Mouse (Mus musculus): ENCODE results near the gene Ing1. TPM values are rescaled to one million over a fixed set of nuclear protein-coding genes. Genes with fewer than 3 reads are reported as not detected.

The Ing1 gene
- polyA plus RNA-seq, 1 experiment from 2014 or later, result 42.5 TPM

DNA sequence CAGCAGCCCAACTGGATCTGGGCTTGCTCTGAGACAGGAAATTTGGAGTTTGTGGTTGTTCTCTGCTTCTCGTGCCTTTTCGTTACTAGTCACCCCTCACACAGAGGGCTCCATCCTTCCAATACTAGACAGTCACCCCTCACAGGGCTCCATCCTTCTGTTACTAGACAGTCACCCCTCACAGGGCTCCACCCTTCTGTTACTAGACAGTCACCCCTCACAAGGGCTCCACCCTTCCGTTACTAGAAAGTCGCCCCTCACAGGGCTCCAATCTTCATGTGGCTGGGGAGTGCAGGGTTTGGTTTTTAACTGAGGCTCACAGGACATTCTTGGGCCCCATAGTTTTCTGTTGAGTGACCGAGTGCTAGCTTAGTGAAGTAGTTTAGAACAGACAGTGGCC lies 42.1 kb upstream of the Ing1 start:
- Histone ChIP-seq H3K9ac (replicated peaks; ENCODE audit: low read depth) (no peak overlapping the region), H3K36me3 (ENCODE audit: insufficient read depth, low read length) (peaks cover 43% of the 10 kb centered on the region), H3K27me3 (replicated peaks; ENCODE audit: insufficient read depth, low read length) (no peaks in the 10 kb centered on the region), H3K4me3 (ENCODE audit: low read depth, low read length) (no peak overlapping the region), H3K4me2 (replicated peaks; ENCODE audit: low read depth, low read length) (no peak overlapping the region), H3K4me1 (ENCODE audit: insufficient read depth, low read depth, low read length) (no peaks in the 10 kb centered on the region), H3K9me3 (ENCODE audit: low read length) (no peaks in the 10 kb centered on the region), H3K27ac (ENCODE audit: low read length) (no peak overlapping the region)
- DNase-seq (ENCODE audit: low spot score) (no peak), ATAC-seq (no peak)
- 86% methylated on average over 5 of the region's 5 CpGs for WGBS
- no peak for TF ChIP-seq CTCF (IDR thresholded peaks at IDR 0.05)
- no peak for TF ChIP-seq EP300 (IDR thresholded peaks at IDR 0.05)

DNA sequence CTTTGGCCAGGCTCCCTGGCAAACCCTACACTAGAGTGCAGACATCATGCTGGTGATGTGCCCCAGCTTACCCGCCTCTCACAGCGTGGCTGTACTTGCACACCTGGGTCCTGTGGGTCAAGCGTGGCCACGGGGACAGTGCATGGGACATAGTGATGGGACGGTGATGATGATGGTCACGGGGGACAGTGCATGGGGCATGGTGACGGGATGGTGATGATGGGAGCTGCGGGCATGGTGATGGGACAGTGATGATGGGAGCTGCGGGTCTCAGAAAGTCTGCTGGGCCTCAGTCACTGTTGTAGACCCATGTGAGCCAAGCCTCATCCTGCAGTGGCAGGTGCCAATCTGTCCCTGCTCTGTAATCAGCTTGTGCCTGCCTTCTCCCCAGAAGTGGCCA lies 39.1 kb upstream of the Ing1 start:
- Histone ChIP-seq H3K36me3 (ENCODE audit: insufficient read depth, low read length) (peaks cover 28% of the 10 kb centered on the region; the same call in 1 of the 2 replicates), H3K4me3 (ENCODE audit: low read depth, low read length) (no peak overlapping the region), H3K4me1 (ENCODE audit: insufficient read depth, low read depth, low read length) (no peaks in the 10 kb centered on the region), H3K27ac (ENCODE audit: low read length) (no peak overlapping the region; the same call in 1 of the 2 replicates), H3K9ac (replicated peaks; ENCODE audit: low read depth) (no peak overlapping the region), H3K9me3 (ENCODE audit: low read length) (no peaks in the 10 kb centered on the region), H3K4me2 (replicated peaks; ENCODE audit: low read depth, low read length) (no peak overlapping the region), H3K27me3 (replicated peaks; ENCODE audit: insufficient read depth, low read length) (no peaks in the 10 kb centered on the region)
- ATAC-seq (no peak), DNase-seq (ENCODE audit: low spot score) (no peak)
- no peak for TF ChIP-seq EP300 (IDR thresholded peaks at IDR 0.05)
- no peak for TF ChIP-seq CTCF (IDR thresholded peaks at IDR 0.05)
- 94% methylated on average over 9 of the region's 9 CpGs for WGBS

DNA sequence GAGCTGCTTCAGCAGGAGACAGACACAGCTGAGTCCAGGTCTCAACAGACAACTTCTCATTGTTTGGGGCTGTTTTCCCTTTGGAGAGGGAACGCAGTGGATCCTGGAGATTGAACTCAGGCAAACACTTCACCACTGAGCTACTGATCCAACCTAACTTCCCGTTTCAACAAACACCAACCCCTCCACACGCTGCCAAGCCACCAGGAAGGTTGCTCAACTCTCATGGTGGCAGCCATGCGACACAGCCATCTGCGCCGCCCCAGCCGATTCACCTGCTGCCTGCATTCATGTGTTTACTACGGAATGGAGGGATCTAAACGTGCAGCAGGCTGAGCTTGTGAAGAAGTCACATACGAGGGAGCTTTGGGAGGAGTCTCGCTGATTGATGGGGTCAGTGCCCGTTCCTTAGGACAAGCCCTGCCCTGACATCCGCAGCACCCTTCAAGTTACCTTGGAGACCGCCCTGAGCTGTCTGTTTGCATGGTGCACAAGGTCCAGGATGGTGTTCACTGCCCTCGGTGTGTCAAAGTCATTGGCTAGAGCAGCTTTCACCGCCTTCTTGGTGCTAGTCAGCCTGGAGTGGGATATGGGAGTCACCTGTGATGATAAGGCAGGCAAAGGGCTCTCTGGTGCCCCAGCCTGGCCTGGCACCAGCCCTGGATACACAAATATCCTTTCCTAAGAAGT lies 37.9 kb upstream of the Ing1 start:
- Histone ChIP-seq H3K4me2 (replicated peaks; ENCODE audit: low read depth, low read length) (no peak overlapping the region), H3K9ac (replicated peaks; ENCODE audit: low read depth) (no peak overlapping the region), H3K4me1 (ENCODE audit: insufficient read depth, low read depth, low read length) (no peaks in the 10 kb centered on the region), H3K27ac (ENCODE audit: low read length) (peak overlapping the region; percentile 59; the same call in 1 of the 2 replicates), H3K4me3 (ENCODE audit: low read depth, low read length) (no peak overlapping the region), H3K9me3 (ENCODE audit: low read length) (no peaks in the 10 kb centered on the region), H3K27me3 (replicated peaks; ENCODE audit: insufficient read depth, low read length) (no peaks in the 10 kb centered on the region), H3K36me3 (ENCODE audit: insufficient read depth, low read length) (peaks cover 20% of the 10 kb centered on the region; the same call in 1 of the 2 replicates)
- TF ChIP-seq EP300 (IDR thresholded peaks at IDR 0.05), result no peak
- TF ChIP-seq CTCF (IDR thresholded peaks at IDR 0.05), result no peak
- peak; percentile 66 for DNase-seq (ENCODE audit: low spot score)
- peak; percentile 89 for ATAC-seq
- WGBS, result 57% methylated on average over 16 of the region's 16 CpGs

DNA sequence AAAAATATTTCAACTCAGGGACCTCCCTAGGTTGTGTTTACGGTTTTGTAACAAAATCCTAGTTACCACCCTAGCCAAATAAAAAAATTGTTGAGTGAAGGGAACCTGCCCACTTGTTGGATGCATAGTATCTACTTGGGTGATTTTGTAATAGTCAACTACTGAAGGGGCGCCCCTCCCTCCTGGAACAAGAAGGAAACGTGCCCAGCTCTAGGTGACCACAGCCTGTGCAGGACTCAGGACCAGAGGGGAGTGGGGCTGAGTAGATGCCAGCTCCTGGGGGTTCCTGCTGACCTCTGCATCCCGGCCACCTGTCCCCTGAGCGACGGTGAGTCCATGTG lies 37.3 kb upstream of the Ing1 start:
- no peak overlapping the region for H3K4me2 ChIP-seq (replicated peaks; ENCODE audit: low read depth, low read length)
- 70% methylated on average over 6 of the region's 6 CpGs for WGBS

DNA sequence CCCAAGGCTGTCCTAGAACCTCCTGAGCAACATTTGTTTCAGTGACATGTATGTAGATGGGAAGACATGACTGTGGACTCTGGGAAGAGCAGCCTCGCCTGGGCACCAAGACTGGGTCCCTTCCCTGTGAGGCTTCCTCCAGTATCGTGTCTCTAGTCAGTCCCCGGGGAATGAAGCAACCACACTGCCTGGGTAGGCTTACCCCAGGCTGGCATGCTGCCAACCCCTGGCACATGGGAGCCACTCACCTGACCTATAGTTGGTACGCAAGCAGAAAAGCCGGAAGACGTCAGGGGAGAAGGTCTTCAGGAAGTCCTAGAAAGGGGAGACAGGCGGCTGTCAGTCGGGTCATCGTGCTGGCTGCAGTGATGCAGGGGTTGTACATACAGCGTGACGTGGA lies 36.7 kb upstream of the Ing1 start:
- Histone ChIP-seq H3K4me1 (ENCODE audit: insufficient read depth, low read depth, low read length) (no peaks in the 10 kb centered on the region), H3K9ac (replicated peaks; ENCODE audit: low read depth) (no peak overlapping the region), H3K27me3 (replicated peaks; ENCODE audit: insufficient read depth, low read length) (no peaks in the 10 kb centered on the region), H3K4me3 (ENCODE audit: low read depth, low read length) (no peak overlapping the region), H3K36me3 (ENCODE audit: insufficient read depth, low read length) (peaks cover 9% of the 10 kb centered on the region; the same call in 1 of the 2 replicates), H3K4me2 (replicated peaks; ENCODE audit: low read depth, low read length) (no peak overlapping the region), H3K9me3 (ENCODE audit: low read length) (no peaks in the 10 kb centered on the region), H3K27ac (ENCODE audit: low read length) (peak overlapping the region; percentile 73)
- ATAC-seq (peak; percentile 32), DNase-seq (ENCODE audit: low spot score) (peak; percentile 69)
- TF ChIP-seq EP300 (IDR thresholded peaks at IDR 0.05) (no peak), CTCF (IDR thresholded peaks at IDR 0.05) (no peak)
- WGBS, result 65% methylated on average over 11 of the region's 11 CpGs

More for the DNA sequence above, 37.3 kb upstream of the Ing1 start:
- TF ChIP-seq CTCF (IDR thresholded peaks at IDR 0.05) (no peak), EP300 (IDR thresholded peaks at IDR 0.05) (peak; percentile 63; the same call in 1 of the 2 replicates)
- no peaks in the 10 kb centered on the region for H3K9me3 ChIP-seq (ENCODE audit: low read length)
- peaks cover 15% of the 10 kb centered on the region; the same call in 1 of the 2 replicates for H3K36me3 ChIP-seq (ENCODE audit: insufficient read depth, low read length)
- DNase-seq (ENCODE audit: low spot score), result peak; percentile 89
- peak; percentile 85 for ATAC-seq
- no peak overlapping the region for H3K4me3 ChIP-seq (ENCODE audit: low read depth, low read length)
- H3K9ac ChIP-seq (replicated peaks; ENCODE audit: low read depth), result no peak overlapping the region
- peak overlapping the region; percentile 73 for H3K27ac ChIP-seq (ENCODE audit: low read length)
- H3K27me3 ChIP-seq (replicated peaks; ENCODE audit: insufficient read depth, low read length), result no peaks in the 10 kb centered on the region
- H3K4me1 ChIP-seq (ENCODE audit: insufficient read depth, low read depth, low read length), result no peaks in the 10 kb centered on the region

DNA sequence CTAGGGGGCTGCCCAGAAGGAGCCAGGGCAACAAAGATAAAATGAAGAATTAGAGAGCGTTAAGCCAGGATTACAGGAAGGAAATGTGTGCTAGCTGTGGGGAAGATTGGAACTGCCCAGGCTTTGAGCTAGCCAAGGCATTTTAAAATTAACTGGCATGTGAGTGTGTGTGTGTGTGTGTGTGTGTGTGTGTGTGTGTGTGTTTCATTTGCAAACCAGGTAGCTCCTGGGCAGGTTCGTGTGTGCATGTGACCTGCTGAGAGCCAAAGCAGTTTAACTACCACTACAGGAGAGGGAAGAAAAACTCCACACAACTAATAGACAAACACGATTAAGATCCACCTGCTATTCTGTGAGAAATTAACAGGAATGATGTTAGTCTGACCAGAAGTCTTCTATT lies 32.0 kb upstream of the Ing1 start:
- no peak overlapping the region for H3K27ac ChIP-seq (ENCODE audit: low read length)
- no peak overlapping the region for H3K9ac ChIP-seq (replicated peaks; ENCODE audit: low read depth)
- H3K36me3 ChIP-seq (ENCODE audit: insufficient read depth, low read length), result no peaks in the 10 kb centered on the region
- 59% methylated on average over 3 of the region's 3 CpGs for WGBS
- no peaks in the 10 kb centered on the region for H3K27me3 ChIP-seq (replicated peaks; ENCODE audit: insufficient read depth, low read length)
- no peak overlapping the region for H3K4me3 ChIP-seq (ENCODE audit: low read depth, low read length)
- DNase-seq (ENCODE audit: low spot score), result no peak
- no peaks in the 10 kb centered on the region for H3K9me3 ChIP-seq (ENCODE audit: low read length)
- no peak overlapping the region for H3K4me2 ChIP-seq (replicated peaks; ENCODE audit: low read depth, low read length)
- H3K4me1 ChIP-seq (ENCODE audit: insufficient read depth, low read depth, low read length), result no peaks in the 10 kb centered on the region
- no peak for ATAC-seq
- TF ChIP-seq CTCF (IDR thresholded peaks at IDR 0.05) (no peak), EP300 (IDR thresholded peaks at IDR 0.05) (no peak)

Data from lung, postnatal 0 days (tissue).